Mouse (Mus musculus) midbrain, embryonic 11.5 days (tissue): ENCODE measurements at regions not wholly inside any gene's neighbourhood (a gene's known extent, or its start where the extent isn't known, plus 50 kb on each side); places are given as distances from the start of the nearest gene placed in this dataset.

Source experiments
- ATAC-seq: fragments of 200-750 bp; cut with Nextera tagmentation; 2 replicates; pipeline ENCODE4 v1.8.0; 2017; ENCODE audit warnings: moderate TSS enrichment, moderate library complexity; ENCODE audit not compliant: low FRiP score
- DNase-seq: peaks from one replicate; pipeline ENCODE4 v3.0.0; 2015; ENCODE audit warnings: low spot score; ENCODE audit errors: missing footprints
- H3K27ac ChIP-seq: fragments of 300-500 bp; sonication (generic); 2 replicates; pipeline ENCODE4 v1.5.1; 2014; ENCODE audit warnings: low read depth, low read length
- H3K27me3 ChIP-seq: fragments of 300-500 bp; sonication (generic); 2 replicates; pipeline ENCODE4 v1.6.1; 2014; ENCODE audit warnings: mild to moderate bottlenecking, low read length, moderate library complexity, mixed read lengths; ENCODE audit not compliant: control insufficient read depth, insufficient read depth
- H3K36me3 ChIP-seq: fragments of 300-500 bp; sonication (generic); 2 replicates; pipeline ENCODE4 v1.6.1; 2014; ENCODE audit warnings: mild to moderate bottlenecking, low read length, moderate library complexity, mixed read lengths; ENCODE audit not compliant: control insufficient read depth, insufficient read depth
- H3K4me1 ChIP-seq: fragments of 300-500 bp; sonication (generic); 2 replicates; pipeline ENCODE4 v1.6.1; 2014; ENCODE audit warnings: low read length; ENCODE audit not compliant: control insufficient read depth, insufficient read depth
- H3K4me2 ChIP-seq: fragments of 300-500 bp; sonication (generic); 2 replicates; pipeline ENCODE4 v1.6.1; 2014; ENCODE audit warnings: mild to moderate bottlenecking, moderate library complexity
- H3K4me3 ChIP-seq: fragments of 300-500 bp; sonication (generic); 2 replicates; pipeline ENCODE4 v1.5.1; 2014; ENCODE audit warnings: low read depth, low read length
- H3K9ac ChIP-seq: fragments of 300-500 bp; sonication (generic); 2 replicates; pipeline ENCODE4 v1.6.1; 2014; ENCODE audit warnings: low read length
- H3K9me3 ChIP-seq: fragments of 300-500 bp; sonication (generic); 2 replicates; pipeline ENCODE4 v1.6.1; 2016; ENCODE audit warnings: low read length; ENCODE audit not compliant: control insufficient read depth
- WGBS: fragments of 180-500 bp; shearing (Covaris S2); extraction: QIAGEN DNeasy Blood & Tissue Kit; methylation state at CpG from one replicate; pipeline ENCODE4 v1.1.7; 2014; 5-methylcytosine and 5-hydroxymethylcytosine counted together

- ATAC-seq (no peak), DNase-seq (no peak)
- Histone ChIP-seq H3K27ac (no peak overlapping the region), H3K27me3 (no peaks in the 10 kb centered on the region), H3K9ac (no peak overlapping the region), H3K4me2 (no peak overlapping the region), H3K4me1 (no peaks in the 10 kb centered on the region), H3K9me3 (no peaks in the 10 kb centered on the region), H3K36me3 (no peaks in the 10 kb centered on the region), H3K4me3 (no peak overlapping the region)
- 64% methylated on average over 1 of the region's 1 CpGs for WGBS
Observed at GRCm38 (mm10) chr14:33765767-33766166, 157.6 kb upstream of the Gdf10 start.

DNA sequence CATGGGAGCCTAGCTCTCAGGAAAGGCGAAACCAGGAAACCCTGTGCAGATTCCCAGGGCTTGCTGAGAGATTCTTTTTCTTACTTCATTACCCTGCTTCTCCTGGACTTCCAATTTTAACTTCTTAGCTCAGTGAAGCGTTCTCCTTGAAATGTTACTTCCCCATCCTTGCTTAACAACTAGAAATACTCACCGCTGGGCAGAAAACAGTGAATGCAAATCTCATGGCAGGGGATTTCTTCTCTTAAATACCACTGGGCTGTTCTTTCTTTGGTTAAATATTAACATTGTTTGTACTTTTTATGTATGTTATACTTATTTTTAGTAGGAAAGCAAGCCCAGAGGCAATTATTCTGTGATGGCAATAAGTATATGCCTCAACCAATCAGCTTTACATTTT lies 151.0 kb upstream of the Gdf10 start:
- Histone ChIP-seq H3K9me3 (no peaks in the 10 kb centered on the region), H3K9ac (no peak overlapping the region), H3K36me3 (no peaks in the 10 kb centered on the region), H3K4me1 (no peaks in the 10 kb centered on the region), H3K4me3 (no peak overlapping the region), H3K27ac (no peak overlapping the region), H3K4me2 (no peak overlapping the region), H3K27me3 (no peaks in the 10 kb centered on the region)
- ATAC-seq (no peak), DNase-seq (no peak)
- 88% methylated on average over 3 of the region's 3 CpGs for WGBS

DNA sequence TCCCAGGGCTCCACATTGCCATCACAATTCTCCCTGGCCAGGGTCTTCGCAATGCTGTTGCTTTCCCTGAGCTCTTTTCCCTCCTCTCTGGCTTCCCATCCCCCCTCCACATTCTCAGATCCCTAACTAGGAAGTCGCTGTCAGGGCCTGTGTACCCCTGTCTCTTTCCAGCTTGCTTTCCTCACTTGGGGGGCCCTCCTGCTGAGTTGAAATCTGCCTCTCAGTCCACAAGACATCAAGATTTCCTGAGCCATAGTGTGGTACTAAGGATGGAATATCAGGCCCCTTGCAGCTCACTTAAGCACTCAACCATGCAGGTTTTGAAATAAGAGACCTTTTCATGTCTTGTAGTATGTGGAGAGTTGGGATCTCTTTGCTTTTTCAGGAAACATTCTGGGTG lies 133.8 kb upstream of the Gdf10 start:
- no peak overlapping the region for H3K9ac ChIP-seq
- no peak for ATAC-seq
- H3K9me3 ChIP-seq: no peaks in the 10 kb centered on the region
- no peaks in the 10 kb centered on the region for H3K4me1 ChIP-seq
- no peak overlapping the region for H3K4me2 ChIP-seq
- 27% methylated on average over 2 of the region's 2 CpGs for WGBS
- no peaks in the 10 kb centered on the region for H3K27me3 ChIP-seq
- no peak overlapping the region for H3K27ac ChIP-seq
- DNase-seq: peak; percentile 81
- H3K4me3 ChIP-seq: no peak overlapping the region
- no peaks in the 10 kb centered on the region for H3K36me3 ChIP-seq

DNA sequence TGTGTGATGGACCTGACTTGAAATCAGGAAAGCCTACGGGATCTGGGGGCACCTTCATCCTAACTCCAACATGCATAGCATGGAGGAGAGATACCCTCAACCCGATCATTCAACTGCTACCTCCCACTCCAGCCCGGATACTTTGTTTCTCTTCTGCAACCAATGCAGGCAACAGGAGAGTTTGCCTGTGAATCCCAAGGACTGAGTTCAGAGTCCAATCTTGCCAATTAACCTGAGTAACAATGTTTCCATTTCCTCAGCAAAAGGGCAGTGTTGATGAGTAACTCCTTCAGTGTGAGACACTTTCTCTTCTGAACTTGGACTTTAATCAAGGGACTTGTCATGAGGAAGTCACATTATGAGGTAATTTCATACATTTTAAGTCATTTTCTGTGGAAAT lies 129.1 kb upstream of the Gdf10 start:
- H3K4me2 ChIP-seq: no peak overlapping the region
- no peaks in the 10 kb centered on the region for H3K36me3 ChIP-seq
- 86% methylated on average over 3 of the region's 3 CpGs for WGBS
- H3K4me1 ChIP-seq: no peaks in the 10 kb centered on the region
- H3K27ac ChIP-seq: no peak overlapping the region
- no peak for ATAC-seq
- H3K9me3 ChIP-seq: no peaks in the 10 kb centered on the region
- no peak for DNase-seq
- H3K4me3 ChIP-seq: no peak overlapping the region
- H3K27me3 ChIP-seq: no peaks in the 10 kb centered on the region
- H3K9ac ChIP-seq: no peak overlapping the region

- 70% methylated on average over 15 of the region's 15 CpGs for WGBS
- H3K9me3 ChIP-seq: no peaks in the 10 kb centered on the region
- DNase-seq (no peak), ATAC-seq (no peak)
- H3K9ac ChIP-seq: no peak overlapping the region
- H3K36me3 ChIP-seq: no peaks in the 10 kb centered on the region
- no peaks in the 10 kb centered on the region for H3K27me3 ChIP-seq
- no peak overlapping the region for H3K4me2 ChIP-seq
- H3K27ac ChIP-seq: no peak overlapping the region
- H3K4me3 ChIP-seq: no peak overlapping the region
- H3K4me1 ChIP-seq: no peaks in the 10 kb centered on the region
Observed at GRCm38 (mm10) chr14:33797551-33798303, 125.7 kb upstream of the Gdf10 start.

DNA sequence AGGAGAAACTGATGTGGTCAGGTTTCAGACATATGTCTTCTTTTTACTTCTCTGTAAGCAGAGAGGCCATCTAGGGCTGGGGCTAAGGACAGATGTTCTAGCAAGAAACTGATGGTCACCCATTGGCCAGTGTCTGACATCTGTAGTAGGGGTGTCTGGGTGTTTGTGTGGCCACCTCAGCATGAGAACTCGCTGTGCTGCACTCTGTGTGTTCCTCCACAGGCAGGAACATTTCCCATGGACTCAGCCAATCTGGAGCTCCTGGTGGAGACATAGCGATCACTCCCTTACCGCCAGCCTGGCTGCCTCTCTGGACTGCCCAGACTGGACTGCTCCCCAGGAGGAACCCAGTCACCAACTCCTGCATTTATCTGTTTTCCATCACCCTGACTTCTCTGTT lies 119.1 kb upstream of the Gdf10 start:
- Histone ChIP-seq H3K4me2 (no peak overlapping the region), H3K36me3 (no peaks in the 10 kb centered on the region), H3K4me1 (no peaks in the 10 kb centered on the region; the same call in 1 of the 2 replicates), H3K27me3 (no peaks in the 10 kb centered on the region), H3K9ac (no peak overlapping the region), H3K4me3 (no peak overlapping the region), H3K9me3 (no peaks in the 10 kb centered on the region), H3K27ac (no peak overlapping the region)
- DNase-seq (peak; percentile 76), ATAC-seq (no peak)
- whole genome bisulfite sequencing: 86% methylated on average over 3 of the region's 3 CpGs

DNA sequence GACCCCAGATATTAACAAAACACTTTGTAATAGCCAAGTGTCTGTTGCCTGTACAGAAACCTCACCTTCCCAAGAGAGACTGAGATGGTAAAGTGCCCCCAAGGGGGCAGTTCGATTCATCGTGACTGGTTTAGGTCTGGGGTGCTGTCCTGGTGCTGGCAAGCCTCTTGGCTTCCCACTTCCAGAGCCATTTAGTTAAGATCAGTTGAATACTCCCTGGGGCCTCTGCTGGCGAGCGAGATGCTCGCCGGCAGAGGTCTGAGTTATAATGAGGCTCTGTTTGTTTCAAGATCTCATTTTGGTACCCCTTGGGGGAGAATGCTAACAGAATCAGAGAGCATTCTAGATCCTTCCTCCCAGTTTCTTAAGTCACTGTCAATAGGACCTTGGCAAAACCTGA lies 118.7 kb upstream of the Gdf10 start:
- no peak for ATAC-seq
- WGBS: 73% methylated on average over 6 of the region's 6 CpGs

GRCm38 (mm10) chr14:33807196-33807595 lies 116.2 kb upstream of the Gdf10 start:
- H3K9me3 ChIP-seq: no peaks in the 10 kb centered on the region
- no peak overlapping the region for H3K4me2 ChIP-seq
- no peak for ATAC-seq
- H3K4me1 ChIP-seq: no peaks in the 10 kb centered on the region; the same call in 1 of the 2 replicates
- H3K27ac ChIP-seq: no peak overlapping the region
- DNase-seq: peak; percentile 51
- H3K27me3 ChIP-seq: no peaks in the 10 kb centered on the region
- H3K36me3 ChIP-seq: no peaks in the 10 kb centered on the region
- no peak overlapping the region for H3K9ac ChIP-seq
- no peak overlapping the region for H3K4me3 ChIP-seq
- WGBS: 75% methylated on average over 7 of the region's 7 CpGs

More for the DNA sequence above, 118.7 kb upstream of the Gdf10 start:
- Histone ChIP-seq H3K27ac (no peak overlapping the region), H3K4me1 (no peaks in the 10 kb centered on the region; the same call in 1 of the 2 replicates), H3K4me3 (no peak overlapping the region), H3K4me2 (no peak overlapping the region), H3K27me3 (no peaks in the 10 kb centered on the region), H3K9me3 (no peaks in the 10 kb centered on the region), H3K36me3 (no peaks in the 10 kb centered on the region), H3K9ac (no peak overlapping the region)
- no peak for DNase-seq

GRCm38 (mm10) chr14:33808593-33809265 lies 114.7 kb upstream of the Gdf10 start:
- Histone ChIP-seq H3K4me3 (no peak overlapping the region), H3K4me2 (no peak overlapping the region), H3K9me3 (no peaks in the 10 kb centered on the region), H3K36me3 (no peaks in the 10 kb centered on the region), H3K27ac (no peak overlapping the region), H3K4me1 (no peaks in the 10 kb centered on the region; the same call in 1 of the 2 replicates), H3K9ac (no peak overlapping the region), H3K27me3 (no peaks in the 10 kb centered on the region)
- DNase-seq: peak; percentile 81
- WGBS: 75% methylated on average over 11 of the region's 11 CpGs
- ATAC-seq: no peak
